Mouse (Mus musculus) kidney, postnatal 4 days (tissue): ENCODE measurements around the gene Ssxb1.
"Not testable (repeated sequence)": the region's sequence is repeated elsewhere in the genome, so short reads cannot be mapped to it uniquely, and the experiment has no call there.

ENCODE experiments used
- DNase-seq, 2 experiments: peaks; one replicate each; pipeline ENCODE4 v3.0.0; 2021; ENCODE audit warnings: mixed read lengths in 2 of 2

The Ssxb1 gene

DNA sequence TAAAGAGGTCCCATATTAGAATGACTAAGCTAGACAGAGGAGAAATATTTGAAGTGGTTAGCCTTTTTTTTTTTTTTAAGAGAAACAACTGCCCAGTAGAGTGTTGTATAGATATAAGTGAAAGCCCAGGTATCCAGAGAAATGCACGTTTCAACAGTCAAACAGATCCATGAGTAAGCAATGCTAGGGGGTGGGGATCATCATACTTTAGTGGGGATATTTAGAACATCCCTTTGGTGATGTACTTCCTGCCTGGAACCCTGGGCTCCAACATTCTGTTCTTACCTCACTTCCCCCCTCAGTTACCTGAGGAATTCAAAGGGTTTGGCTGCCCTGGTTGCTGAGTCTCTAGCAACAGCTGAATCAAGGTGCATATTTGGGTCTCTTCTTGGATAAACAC lies at the start of gene Ssxb1:
Ssxb1 (plus strand) TSS at position 301 of the 400 bp plus-strand sequence.
- not testable (repeated sequence) for DNase-seq

DNA sequence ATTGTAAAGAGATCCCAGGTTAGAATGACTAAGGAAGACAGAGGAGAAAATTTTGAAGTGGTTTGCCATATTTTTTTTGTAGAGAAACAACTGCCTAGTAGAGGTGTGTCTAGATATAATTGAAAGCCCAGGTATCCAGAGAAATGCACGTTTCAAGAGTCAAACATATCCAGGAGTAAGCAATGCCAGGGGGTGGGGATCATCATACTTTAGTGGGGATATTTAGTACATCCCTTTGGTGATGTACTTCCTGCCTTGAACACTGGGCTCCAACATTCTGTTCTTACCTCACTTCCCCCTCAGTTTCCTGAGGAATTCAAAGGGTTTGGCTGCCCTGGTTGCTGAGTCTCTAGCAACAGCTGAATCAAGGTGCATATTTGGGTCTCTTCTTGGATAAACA lies 46.4 kb upstream of the Ssxb1 start, which contains the start of gene Ssxb9:
Ssxb9 (plus strand) TSS at position 301 of the 400 bp plus-strand sequence.
- DNase-seq: not testable (repeated sequence)

DNA sequence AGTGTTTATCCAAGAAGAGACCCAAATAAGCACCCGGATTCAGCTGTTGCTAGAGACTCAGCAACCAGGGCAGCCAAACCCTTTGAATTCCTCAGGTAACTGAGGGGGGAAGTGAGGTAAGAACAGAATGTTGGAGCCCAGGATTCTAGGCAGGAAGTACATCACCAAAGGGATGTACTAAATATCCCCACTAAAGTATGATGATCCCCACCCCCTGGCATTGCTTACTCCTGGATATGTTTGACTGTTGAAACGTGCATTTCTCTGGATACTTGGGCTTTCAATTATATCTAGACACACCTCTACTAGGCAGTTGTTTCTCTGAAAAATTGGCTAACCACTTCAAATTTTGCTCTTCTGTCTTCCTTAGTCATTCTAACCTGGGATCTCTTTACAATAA lies 48.5 kb downstream of the Ssxb1 start, which contains the start of gene Ssxb2:
Ssxb2 (minus strand) TSS at position 101 of the 400 bp plus-strand sequence.
- DNase-seq: not testable (repeated sequence)
